Mouse (Mus musculus) limb, embryonic 10.5 days (tissue): ENCODE results near the gene Nrl. TPM values are rescaled to one million over a fixed set of nuclear protein-coding genes. Genes with fewer than 3 reads are reported as not detected.

Experiments used
- DNase-seq: peaks from one replicate; pipeline ENCODE4 v3.0.0-alpha.2; 2017; ENCODE audit warnings: low spot score
- H3K27ac ChIP-seq: fragments of 300-500 bp; sonication (generic); 2 replicates; pipeline ENCODE4 v1.5.1; 2016; ENCODE audit warnings: mild to moderate bottlenecking
- H3K27me3 ChIP-seq: fragments of 300-500 bp; sonication (generic); 2 replicates; pipeline ENCODE4 v1.6.1; 2016; ENCODE audit warnings: low read depth, mild to moderate bottlenecking; ENCODE audit not compliant: poor library complexity, severe bottlenecking
- H3K36me3 ChIP-seq: fragments of 300-500 bp; sonication (generic); 2 replicates; pipeline ENCODE4 v1.6.1; 2016; ENCODE audit warnings: mild to moderate bottlenecking, moderate library complexity
- H3K4me1 ChIP-seq: fragments of 300-500 bp; sonication (generic); 2 replicates; pipeline ENCODE4 v1.6.1; 2016
- H3K4me3 ChIP-seq: fragments of 300-500 bp; sonication (generic); 2 replicates; pipeline ENCODE4 v1.5.1; 2016; ENCODE audit warnings: mild to moderate bottlenecking, moderate library complexity
- H3K9me3 ChIP-seq: fragments of 300-500 bp; sonication (generic); replicated peaks from 2 replicates; pipeline ENCODE4 v1.6.1; 2016; ENCODE audit warnings: mild to moderate bottlenecking
- WGBS: fragments of 180-500 bp; shearing (Covaris S2); methylation state at CpG from one replicate; pipeline ENCODE4 v1.1.7; 2016; 5-methylcytosine and 5-hydroxymethylcytosine counted together
- polyA plus RNA-seq: library from polyadenylated mRNA; unstranded; fragments of >200 nt; fragmentation: Nextera tagmentation; extraction: Ambion mirVana; gene quantifications from 2 replicates; pipeline ENCODE4 v1.2.1, GENCODE M21; 2016

Gene Nrl
- not detected in 2 replicates for polyA plus RNA-seq

GRCm38 (mm10) chr14:55524785-55525184 is at the start of gene Nrl:
Nrl (minus strand) TSS chr14:55524981.
- no peak within 1 kb of the TSS for H3K4me3 ChIP-seq
- peaks cover 13% of the 10 kb centered on the region for H3K4me1 ChIP-seq
- no peaks in the 10 kb centered on the region for H3K9me3 ChIP-seq
- no peak for DNase-seq
- peaks cover 61% of the 10 kb centered on the region for H3K27me3 ChIP-seq
- no peak within 1 kb of the TSS for H3K27ac ChIP-seq
- no peaks in the 10 kb centered on the region for H3K36me3 ChIP-seq
- WGBS = 18% methylated on average over 8 of the region's 8 CpGs

DNA sequence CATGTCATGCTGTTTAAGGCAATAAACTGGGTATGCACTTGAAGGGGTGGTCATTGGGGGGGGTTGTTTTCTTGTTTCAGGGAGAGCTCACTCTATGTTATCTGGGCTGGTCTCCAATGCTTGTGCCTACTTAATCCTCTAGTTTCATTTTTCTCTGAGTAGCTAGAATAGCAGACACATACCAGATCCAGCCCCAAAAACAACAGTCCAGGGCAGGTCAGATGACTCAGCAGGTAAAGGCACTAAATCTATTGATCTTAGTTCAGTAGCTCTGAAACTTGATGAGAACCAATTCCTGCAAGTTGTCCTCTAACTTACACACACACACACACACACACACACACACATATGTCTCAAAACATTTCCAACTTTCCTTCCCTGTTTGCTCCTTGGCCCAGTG is 47.0 kb upstream of the Nrl start:
- no peak overlapping the region for H3K27ac ChIP-seq
- H3K27me3 ChIP-seq = no peaks in the 10 kb centered on the region
- no peak for DNase-seq
- peaks cover 38% of the 10 kb centered on the region for H3K36me3 ChIP-seq
- no peak overlapping the region for H3K4me3 ChIP-seq
- H3K4me1 ChIP-seq = peaks cover 14% of the 10 kb centered on the region
- no peaks in the 10 kb centered on the region for H3K9me3 ChIP-seq

- 90% methylated on average over 2 of the region's 2 CpGs for WGBS
These were observed 45.8 kb upstream of the Nrl start for GRCm38 (mm10) chr14:55570588-55570987.

GRCm38 (mm10) chr14:55567496-55567895 is 42.7 kb upstream of the Nrl start:
- DNase-seq = no peak
- Histone ChIP-seq H3K9me3 (no peaks in the 10 kb centered on the region), H3K4me1 (no peaks in the 10 kb centered on the region), H3K27me3 (no peaks in the 10 kb centered on the region), H3K4me3 (no peak overlapping the region), H3K27ac (no peak overlapping the region), H3K36me3 (peaks cover 77% of the 10 kb centered on the region)
- WGBS = 90% methylated on average over 3 of the region's 3 CpGs

More at GRCm38 (mm10) chr14:55570588-55570987, 45.8 kb upstream of the Nrl start:
- H3K27ac ChIP-seq = no peak overlapping the region
- no peak for DNase-seq
- H3K36me3 ChIP-seq = peaks cover 50% of the 10 kb centered on the region
- no peaks in the 10 kb centered on the region for H3K27me3 ChIP-seq
- H3K4me1 ChIP-seq = peaks cover 5% of the 10 kb centered on the region
- H3K4me3 ChIP-seq = no peak overlapping the region
- no peaks in the 10 kb centered on the region for H3K9me3 ChIP-seq

GRCm38 (mm10) chr14:55565748-55566147 is 41.0 kb upstream of the Nrl start:
- no peaks in the 10 kb centered on the region for H3K9me3 ChIP-seq
- H3K27ac ChIP-seq = no peak overlapping the region
- peaks cover 78% of the 10 kb centered on the region for H3K36me3 ChIP-seq
- no peaks in the 10 kb centered on the region for H3K27me3 ChIP-seq
- no peak overlapping the region for H3K4me3 ChIP-seq
- peaks cover 12% of the 10 kb centered on the region for H3K4me1 ChIP-seq
- 86% methylated on average over 3 of the region's 3 CpGs for WGBS
- DNase-seq = no peak

DNA sequence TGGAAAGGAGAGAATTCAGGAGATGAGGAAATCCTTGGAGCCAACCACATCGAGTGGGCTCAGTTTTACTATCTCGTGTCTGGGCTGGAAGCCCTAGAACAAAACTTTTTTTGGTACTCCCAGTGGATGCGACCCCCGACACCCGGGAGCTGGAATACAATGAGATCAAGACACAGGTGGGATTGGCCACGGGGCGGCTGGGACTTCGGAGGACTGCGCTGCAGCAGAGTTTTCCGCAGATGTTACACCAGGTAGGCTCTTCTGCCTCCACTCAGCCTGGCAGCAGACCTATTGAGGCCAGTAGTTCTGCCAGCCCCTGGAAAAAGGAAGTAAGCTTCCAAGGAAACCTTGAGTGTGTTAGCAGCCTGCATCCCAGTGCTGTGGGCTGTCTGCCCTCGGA is 38.5 kb upstream of the Nrl start:
- H3K36me3 ChIP-seq = peaks cover 55% of the 10 kb centered on the region
- H3K4me1 ChIP-seq = peaks cover 12% of the 10 kb centered on the region
- no peak overlapping the region for H3K4me3 ChIP-seq
- DNase-seq = no peak
- no peaks in the 10 kb centered on the region for H3K27me3 ChIP-seq
- H3K9me3 ChIP-seq = no peaks in the 10 kb centered on the region
- no peak overlapping the region for H3K27ac ChIP-seq
- WGBS = 93% methylated on average over 11 of the region's 11 CpGs

DNA sequence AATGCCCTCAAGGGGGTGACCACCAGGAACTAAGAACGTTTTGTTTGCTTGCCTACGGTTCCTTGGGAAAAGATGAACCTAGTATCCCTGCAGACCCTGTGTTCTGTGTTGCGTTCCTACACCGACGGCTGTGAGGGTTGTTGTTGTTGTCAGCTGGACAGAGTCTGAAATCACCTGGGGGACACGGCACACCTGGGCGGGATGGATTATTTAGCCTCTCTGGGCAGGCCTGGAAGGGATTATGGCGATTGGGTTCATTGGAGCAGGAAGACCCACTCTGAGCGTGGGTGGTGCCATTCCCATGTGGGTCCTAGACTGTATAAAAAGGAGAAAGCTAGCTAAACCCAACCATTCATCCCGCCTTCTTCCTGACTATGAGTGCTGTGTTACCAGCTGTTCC is 37.1 kb upstream of the Nrl start:
- peaks cover 15% of the 10 kb centered on the region for H3K4me1 ChIP-seq
- no peak overlapping the region for H3K4me3 ChIP-seq
- H3K9me3 ChIP-seq = no peaks in the 10 kb centered on the region
- WGBS = 86% methylated on average over 10 of the region's 10 CpGs
- peaks cover 41% of the 10 kb centered on the region for H3K36me3 ChIP-seq
- H3K27ac ChIP-seq = no peak overlapping the region
- DNase-seq = no peak
- no peaks in the 10 kb centered on the region for H3K27me3 ChIP-seq

DNA sequence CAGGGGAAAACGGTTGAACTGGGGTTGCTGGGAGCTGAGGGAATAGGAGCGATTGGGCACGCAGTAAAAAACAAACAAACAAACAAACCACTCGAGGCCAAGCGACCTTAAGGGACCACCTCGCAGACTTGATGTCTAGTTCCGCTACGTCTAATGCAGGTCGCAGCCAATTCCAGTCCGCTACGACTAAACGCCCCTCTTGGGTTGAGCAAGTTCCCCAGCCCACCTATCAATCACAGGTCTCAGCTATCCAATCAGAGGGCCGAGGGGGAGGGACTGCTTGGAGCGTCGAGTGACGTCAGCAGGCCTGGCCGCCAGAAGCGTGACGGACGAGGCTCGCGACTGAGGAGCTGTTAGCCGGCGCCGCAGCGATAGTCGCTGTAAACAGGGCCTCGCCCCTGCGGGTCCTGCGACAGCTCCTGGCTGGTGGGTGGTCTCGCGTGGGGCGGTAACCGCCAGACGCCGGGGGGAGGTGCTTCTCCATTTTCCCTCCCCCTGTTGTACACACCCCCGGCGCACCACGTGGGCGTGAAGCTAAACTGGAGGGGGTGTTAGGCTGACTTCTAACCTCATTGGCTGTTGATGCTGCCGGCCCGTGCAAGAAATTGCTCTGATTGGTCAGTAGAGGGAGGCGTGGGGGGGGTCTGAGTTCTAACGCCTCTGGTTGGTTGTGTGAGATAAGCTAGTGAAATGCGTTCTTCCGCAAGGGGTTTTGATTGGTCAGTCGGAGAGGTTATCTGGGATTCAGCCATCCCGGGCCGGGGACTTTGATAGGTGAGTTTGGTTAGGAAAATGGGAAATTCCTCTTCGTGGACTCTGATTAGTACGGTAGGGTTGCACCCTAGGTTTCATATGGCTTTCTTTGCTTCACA is 35.7 kb upstream of the Nrl start, which contains the start of gene A730061H03Rik:
Gene A730061H03Rik (minus strand): TSS at position 205 of the 872 bp plus-strand sequence.
- Histone ChIP-seq H3K36me3 (peaks cover 27% of the 10 kb centered on the region), H3K4me1 (peaks cover 18% of the 10 kb centered on the region), H3K27me3 (no peaks in the 10 kb centered on the region), H3K9me3 (no peaks in the 10 kb centered on the region), H3K27ac (peak within 1 kb of the TSS; percentile 95), H3K4me3 (peak within 1 kb of the TSS; percentile 79)
- DNase-seq = peak; percentile 96
- WGBS = under 1% methylated on average over 51 of the region's 51 CpGs

DNA sequence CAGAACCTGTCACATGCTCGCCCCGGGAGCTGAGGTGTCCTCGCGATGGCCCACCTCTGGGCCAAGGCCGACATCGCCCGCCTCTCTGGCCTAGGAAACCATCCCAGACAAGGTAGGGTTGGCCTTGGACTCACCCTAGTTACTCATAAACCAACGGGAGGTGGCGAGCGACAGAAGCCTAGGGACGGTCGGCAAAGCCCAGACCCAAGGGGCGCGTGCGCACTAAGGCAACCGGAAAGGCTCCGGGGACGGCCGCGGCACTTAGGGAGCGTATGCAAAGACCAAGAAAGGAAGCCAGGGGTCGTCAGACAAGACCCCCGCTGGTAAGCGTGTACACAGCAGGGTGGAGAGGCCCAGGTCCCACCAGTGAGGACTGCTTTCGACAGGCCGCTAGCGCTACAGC is 35.0 kb upstream of the Nrl start, which contains the start of gene Dcaf11:
Gene Dcaf11 (plus strand): TSS at position 208 of the 403 bp plus-strand sequence.
- H3K27ac ChIP-seq = peak within 1 kb of the TSS; percentile 95
- peaks cover 18% of the 10 kb centered on the region for H3K4me1 ChIP-seq
- no peaks in the 10 kb centered on the region for H3K9me3 ChIP-seq
- peaks cover 21% of the 10 kb centered on the region for H3K36me3 ChIP-seq
- peak within 1 kb of the TSS; percentile 79 for H3K4me3 ChIP-seq
- H3K27me3 ChIP-seq = no peaks in the 10 kb centered on the region
- DNase-seq = peak; percentile 94
- under 1% methylated on average over 27 of the region's 27 CpGs for WGBS

DNA sequence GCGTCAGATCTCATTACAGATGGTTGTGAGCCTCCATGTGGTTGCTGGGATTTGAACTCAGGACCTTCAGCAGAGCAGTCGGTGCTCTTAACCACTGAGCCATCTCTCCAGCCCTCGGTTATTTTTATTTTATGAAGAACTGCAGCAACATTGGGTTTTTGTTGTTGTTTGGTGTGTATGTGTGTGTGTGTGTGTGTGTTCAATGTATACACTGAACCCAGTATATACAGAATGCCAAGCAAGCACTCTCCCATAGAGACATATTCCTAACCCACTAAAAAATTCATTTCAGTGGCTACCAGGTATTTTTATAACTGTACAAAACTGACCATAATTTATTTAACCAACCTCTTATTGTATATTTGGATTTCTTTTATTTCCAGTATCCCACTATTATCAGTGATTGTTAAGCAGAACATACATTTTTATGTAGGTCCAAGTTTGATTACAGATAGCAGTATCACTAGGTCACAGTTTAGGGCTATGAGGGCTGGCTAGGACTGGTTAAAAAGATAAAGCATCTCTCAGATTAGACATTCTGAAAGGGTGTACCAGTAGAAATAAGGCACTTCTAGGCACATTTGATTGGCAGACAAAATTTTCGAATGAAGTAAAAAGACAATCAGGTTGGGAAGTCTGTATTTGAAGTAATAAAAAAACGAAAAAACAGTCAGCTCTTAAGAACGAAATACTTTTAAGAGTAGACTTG is 34.1 kb upstream of the Nrl start:
- Histone ChIP-seq H3K27ac (peak overlapping the region; percentile 95; the same call in 1 of the 2 replicates), H3K36me3 (peaks cover 12% of the 10 kb centered on the region), H3K9me3 (no peaks in the 10 kb centered on the region), H3K27me3 (no peaks in the 10 kb centered on the region), H3K4me3 (peak overlapping the region; percentile 79), H3K4me1 (peaks cover 18% of the 10 kb centered on the region)
- DNase-seq = no peak
- WGBS = 61% methylated on average over 6 of the region's 6 CpGs

DNA sequence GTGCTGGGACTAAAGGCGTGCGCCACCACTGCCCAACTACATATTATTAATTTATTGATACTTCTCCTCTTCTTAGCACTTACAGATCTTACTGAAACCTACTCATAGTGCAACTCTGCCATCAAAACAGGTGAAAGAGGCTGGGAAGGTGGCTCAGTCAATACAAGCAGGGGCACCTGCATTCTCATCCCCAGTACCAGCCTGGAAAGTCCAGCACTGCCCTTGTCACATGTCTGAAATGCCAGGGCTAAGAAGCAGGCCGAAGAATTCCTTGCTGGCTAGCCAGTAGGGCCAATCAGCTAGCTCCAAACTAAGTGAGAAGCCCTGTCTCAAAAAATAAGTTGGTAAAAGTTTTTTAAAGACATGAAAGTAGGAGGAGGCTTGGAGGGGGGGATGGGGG is 32.8 kb upstream of the Nrl start:
- peaks cover 18% of the 10 kb centered on the region for H3K4me1 ChIP-seq
- 0 out of 2 replicates have a peak, but pooled peaks cover 2% of the 10 kb centered on the region for H3K36me3 ChIP-seq
- 96% methylated on average over 3 of the region's 3 CpGs for WGBS
- no peak overlapping the region for H3K27ac ChIP-seq
- no peak for DNase-seq
- H3K27me3 ChIP-seq = no peaks in the 10 kb centered on the region
- H3K4me3 ChIP-seq = no peak overlapping the region
- H3K9me3 ChIP-seq = no peaks in the 10 kb centered on the region

DNA sequence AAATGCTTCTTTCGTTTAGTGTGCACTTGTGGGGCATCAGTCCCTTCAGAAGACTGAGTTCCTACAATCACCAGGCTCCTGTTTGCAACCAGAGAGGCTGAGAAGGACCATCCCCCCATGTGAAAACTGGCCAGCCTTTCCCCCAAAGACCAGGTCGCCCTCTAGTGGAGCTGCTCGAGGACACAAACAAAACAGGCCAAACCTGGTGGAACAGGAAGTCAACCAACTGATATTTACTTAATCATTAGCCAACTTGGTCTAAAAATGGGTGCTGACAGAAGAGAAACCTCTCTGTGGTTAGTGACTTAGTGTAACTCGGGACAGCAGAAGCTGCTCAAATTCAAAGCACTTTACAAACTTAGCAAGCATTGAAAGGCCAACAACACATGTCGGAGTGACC is 32.2 kb upstream of the Nrl start:
- peaks cover 17% of the 10 kb centered on the region for H3K4me1 ChIP-seq
- DNase-seq = peak; percentile 72
- H3K36me3 ChIP-seq = no peaks in the 10 kb centered on the region
- no peak overlapping the region for H3K27ac ChIP-seq
- H3K9me3 ChIP-seq = no peaks in the 10 kb centered on the region
- H3K27me3 ChIP-seq = no peaks in the 10 kb centered on the region
- WGBS = 27% methylated on average over 5 of the region's 5 CpGs
- no peak overlapping the region for H3K4me3 ChIP-seq

DNA sequence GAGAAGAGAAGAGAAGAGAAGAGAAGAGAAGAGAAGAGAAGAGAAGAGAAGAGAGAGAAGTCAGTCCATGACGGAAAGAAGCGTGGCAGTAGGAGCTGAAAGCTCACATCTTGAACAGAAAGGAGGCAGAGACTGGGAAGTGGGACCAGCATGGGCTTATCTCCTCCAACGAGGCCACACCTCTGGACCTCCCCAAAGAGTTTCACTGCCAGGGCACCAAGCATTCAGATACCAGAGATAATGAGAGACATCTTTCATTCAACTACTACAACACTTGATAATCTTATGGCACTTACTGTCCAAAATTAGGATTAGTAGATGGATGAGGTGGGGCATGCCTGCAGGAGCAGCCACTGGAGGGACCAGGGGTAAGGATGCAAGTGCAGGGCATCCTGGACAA is 31.0 kb upstream of the Nrl start:
- no peak overlapping the region for H3K4me3 ChIP-seq
- no peaks in the 10 kb centered on the region for H3K36me3 ChIP-seq
- 86% methylated on average over 3 of the region's 3 CpGs for WGBS
- no peak for DNase-seq
- peaks cover 6% of the 10 kb centered on the region; the same call in 1 of the 2 replicates for H3K4me1 ChIP-seq
- H3K9me3 ChIP-seq = no peaks in the 10 kb centered on the region
- H3K27ac ChIP-seq = no peak overlapping the region
- no peaks in the 10 kb centered on the region for H3K27me3 ChIP-seq
